Mouse (Mus musculus) ZHBTc4 (cell line): Measurements from ENCODE around the gene Klb.

ENCODE experiments used
- DNase-seq: peaks from one replicate; pipeline ENCODE4 v3.0.0-alpha.2; 2011; ENCODE audit warnings: low read depth, low spot score

Gene Klb

DNA sequence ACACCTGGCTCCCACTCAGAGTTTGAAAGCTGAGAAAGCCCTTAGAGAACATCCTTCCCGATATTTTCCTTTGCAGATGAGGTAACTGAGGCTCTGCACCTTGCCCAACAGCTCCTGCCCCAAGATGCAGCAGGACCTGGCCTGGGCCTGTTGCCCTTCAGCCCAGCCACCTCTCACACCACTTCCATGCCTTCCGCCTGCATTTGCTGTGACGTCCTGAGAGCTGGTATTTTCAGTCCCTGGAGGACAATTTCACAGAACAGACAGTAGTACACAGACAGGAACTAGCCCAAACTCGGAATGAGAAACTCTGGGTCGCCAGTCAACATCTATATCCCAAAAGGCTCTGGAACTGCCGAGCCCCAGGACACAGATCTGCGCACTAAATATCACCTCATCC lies 26.6 kb downstream of the Klb start:
- DNase-seq: no peak

DNA sequence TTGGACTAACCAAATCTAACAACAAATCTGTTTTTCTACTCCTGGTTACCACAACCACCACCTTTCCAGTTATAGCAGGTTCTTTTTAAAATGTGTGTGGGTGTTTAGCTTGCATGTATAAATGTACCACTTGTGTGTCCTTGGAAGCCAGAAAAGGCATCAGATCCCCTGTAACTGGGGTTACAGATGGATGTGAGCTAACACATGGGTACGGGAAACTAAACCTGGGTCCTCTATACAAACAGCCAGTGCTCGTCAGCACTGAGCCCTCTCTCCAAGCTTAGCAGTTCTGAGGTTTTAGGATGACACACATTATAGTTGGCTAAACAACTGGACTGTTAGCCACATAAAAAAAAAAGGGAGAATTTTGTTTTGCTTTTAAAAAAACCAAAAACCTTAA lies 37.6 kb downstream of the Klb start:
- DNase-seq: no peak

DNA sequence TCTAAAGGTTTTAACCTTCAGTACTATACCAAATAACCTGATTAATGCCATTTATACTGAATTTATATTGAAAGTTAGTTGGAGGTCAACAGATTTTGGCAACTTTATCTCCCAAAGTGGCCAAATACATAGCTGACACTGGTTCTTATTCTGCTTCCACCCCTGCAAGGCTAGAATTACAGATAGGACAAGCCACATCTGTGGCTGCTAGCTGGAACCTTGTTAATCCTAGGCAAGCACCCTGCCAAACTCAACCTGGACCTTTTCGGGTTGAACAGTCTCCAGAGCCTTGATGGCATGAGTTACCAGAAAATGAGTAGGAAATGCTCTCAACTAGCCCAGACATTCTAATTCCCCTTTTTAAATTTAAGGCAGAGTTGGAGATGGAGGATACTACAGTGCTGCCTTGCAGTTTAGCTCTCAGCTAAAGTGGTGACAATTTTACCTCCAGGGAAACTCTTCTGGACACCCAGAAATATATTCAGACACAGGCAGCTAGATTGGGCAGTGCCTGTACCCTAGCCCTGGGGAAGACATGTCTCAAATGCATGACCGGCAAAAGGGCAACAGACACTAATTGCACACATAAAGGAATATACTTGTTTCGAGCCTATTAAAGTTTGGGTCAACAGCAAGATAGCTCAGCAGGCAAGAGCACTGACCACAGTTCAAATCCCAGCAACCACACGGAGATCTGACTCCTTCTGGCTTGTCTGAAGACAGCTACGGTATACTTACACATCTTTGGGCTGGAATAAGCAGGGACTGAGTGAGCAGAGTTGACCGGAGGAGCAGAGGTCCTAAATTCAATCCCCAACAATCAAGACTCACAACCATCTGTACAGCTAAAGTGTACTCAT lies 39.1 kb downstream of the Klb start:
- DNase-seq: peak; percentile 66

DNA sequence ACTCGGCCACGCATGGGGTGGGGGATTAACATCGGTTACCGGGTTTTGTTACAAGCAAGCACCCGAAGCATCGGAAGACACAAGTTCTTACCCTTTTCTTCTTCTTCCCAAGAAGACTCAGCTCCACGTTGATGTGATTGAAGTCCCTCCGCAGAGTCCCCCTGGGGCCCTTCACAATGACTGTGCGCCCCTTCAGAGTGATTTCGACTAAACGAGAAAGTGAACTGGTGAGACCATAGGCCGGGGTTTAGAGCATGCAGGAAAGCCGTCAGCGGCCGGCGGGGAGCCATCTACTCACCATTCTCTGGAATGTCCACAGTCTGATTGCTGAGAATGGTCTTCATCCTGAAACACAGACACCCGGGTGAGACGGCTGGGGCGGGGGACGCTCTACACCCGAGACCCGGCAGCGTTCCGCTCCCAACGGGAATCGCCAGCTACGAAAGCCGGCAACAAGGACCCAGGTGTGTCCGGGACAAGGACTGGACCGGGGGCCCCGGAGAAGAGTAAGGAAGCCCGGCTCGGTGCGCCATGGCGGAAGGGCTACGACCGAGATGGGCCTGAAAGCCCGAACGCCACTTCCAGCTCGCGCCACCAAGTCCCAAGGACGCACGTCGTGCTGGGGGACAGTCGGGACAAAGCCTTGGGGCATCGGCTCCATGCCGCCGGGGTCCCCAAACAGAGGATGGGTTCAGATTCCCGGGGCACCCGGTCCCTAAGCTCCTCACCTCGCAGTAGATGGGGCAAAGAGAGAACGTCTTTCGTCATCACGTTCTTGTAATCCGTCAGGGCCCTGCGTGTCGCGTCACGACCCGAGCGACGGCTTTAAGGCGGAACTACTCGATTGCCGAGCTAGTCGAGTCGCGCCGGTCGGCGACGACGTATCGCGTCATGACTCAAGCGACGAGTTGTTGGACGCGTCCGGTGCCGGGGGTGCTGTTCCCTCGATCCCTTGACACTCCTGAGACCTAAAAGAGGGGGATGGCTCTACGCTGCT lies 42.8 kb downstream of the Klb start, which contains the start of the genes Rpl9 and Lias:
TSS of gene Rpl9 (minus strand) at position 797 of the 997 bp plus-strand sequence.
TSS of gene Lias (plus strand) at position 850 of the 997 bp plus-strand sequence.
- DNase-seq: peak; percentile 100

DNA sequence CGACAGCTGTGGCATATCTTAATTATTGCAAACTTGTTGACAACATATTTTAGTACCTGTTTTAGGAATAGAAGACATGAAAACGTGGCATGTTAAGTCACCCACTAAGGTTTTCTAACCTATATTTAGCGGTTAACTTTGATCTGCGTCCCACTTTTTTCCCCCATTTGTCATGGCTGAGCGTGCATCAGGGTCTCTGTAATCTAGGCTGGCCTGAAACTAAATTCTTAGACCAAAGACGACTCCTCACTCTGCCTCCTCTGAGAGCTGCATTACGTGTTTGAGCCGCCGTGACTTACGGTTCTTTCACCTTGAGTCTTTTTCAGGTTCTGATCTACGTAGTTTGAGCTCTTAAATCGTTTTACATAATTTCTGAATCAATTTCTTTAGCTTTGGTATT lies 43.6 kb downstream of the Klb start:
- peak; percentile 67 for DNase-seq

DNA sequence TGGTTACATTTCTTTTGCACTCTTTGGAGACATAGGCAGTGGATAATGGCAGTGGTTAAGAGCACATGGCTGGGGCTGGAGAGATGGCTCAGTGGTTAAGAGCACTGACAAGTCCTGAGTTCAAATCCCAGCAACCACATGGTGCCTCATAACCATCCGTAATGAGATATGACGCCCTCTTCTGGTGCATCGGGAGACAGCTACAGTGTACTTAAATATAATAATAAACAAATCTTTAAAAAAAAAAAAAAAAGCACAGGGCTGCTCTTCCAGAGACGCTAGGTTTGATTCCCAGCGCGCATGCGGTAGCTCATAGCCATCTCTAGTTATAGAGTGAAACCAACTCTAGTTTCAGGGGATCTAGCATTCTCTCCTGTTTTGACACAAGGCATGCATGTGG lies 46.3 kb downstream of the Klb start:
- DNase-seq: peak; percentile 26

DNA sequence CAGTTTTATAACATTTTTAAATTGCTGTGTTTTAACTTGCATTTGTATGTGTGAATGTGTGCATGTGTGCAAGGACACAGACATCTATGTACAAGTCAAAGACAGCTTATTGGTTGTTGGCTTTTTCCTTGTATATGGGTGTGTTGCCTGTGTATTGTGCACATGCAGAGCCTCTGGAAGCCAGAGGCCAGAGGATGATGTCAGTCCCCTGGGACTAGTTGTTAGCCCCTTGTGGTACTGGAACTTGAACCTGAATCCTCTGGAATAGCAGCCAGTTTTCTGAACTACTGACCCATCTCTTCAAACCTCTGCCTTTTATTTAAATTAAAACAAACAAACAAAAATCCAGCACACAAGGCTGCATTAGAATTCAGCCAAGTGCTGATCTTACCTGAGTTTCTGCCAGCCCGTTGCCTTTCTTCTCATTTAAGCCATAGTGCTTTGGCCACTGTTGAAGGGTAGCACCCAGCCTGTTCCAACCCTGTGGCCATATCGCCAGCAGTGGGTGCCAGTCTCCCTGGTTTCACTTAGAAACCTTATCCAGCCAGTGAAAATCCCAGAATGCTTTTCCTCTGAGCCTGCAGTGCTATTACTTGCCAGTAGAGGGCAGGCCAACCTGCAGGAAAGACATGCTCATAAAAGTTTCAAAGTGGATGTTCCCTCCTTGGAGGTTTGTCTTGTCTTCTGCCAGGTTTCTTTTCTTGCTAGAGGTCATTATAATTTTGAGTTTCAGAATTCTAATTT lies 53.3 kb downstream of the Klb start:
- DNase-seq: peak; percentile 88

DNA sequence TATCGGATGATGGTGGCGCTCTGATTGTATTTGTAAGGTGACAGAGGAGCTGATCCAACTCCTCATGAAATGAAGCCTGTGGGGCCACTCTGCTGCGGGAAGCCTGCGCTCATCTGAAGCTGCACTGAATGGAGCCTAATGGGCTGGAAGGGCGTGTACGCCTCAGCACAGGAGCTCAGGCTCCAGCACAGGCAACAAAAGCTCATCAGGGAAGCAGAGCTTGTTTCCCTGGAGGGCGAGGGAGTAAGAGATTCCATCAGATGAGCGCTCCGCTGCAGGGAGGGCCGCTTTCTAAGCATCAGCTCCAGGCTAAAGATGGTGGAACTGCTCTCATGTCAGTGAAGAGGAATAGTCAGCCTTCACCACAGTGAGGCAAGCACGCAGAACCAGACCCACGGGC lies 59.9 kb downstream of the Klb start:
- DNase-seq: peak; percentile 77

DNA sequence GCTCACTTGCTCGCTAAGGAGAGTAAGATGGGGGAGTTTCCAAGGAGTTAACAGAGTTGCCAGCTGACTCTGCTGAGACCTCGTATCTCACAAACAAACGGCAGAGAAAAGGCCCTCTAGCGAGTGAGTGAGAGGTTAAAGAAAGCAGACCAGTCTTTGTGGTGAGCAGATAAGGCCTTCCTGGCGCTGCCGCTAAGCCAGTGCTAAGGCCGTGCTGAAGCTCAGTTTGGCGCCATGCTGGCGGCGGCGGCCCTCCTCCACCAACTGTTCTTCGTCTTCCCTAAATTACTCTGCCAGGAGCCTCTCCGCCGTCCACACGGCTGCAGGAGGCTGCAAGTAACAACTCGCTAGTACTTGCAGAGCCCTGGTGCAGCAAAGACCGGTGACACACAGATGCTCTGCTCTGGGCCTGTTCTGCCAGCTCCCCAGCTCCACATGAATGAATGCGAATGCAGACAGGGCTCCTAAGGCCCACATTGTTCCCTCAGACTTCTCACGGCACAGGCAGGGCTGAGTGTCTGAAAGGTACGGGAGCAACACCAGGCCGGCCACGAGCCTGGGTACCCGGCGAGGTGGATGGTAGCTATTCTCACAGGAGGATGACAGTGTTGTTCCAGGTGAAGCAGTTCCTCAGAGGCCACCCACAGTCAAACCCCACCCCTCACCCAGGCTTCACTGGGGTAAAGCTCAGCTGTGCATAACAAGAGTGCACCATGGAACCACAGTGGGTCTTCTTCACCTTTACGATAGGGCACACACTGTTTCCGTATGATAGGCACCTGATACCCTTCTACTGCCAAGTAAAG lies 67.7 kb downstream of the Klb start:
- peak; percentile 67 for DNase-seq

DNA sequence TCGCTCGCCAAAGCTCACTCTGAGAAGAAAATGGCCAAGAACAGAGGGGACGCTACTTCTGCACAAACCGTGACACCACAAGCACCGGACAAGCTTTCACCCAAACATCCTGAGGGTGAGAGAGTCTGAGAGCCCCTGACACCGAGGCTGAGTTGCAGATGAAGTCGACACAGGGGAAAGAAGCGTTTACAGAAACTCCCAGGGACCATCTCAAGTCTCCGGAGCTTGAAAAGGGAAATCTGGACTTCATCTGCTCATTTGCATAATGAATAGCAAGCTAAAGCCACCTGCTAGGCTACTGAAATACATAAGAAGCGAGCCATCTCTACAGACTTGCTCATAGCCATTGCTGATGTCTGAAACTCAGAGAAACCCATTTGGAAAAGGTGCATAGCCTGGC lies 71.0 kb downstream of the Klb start:
- no peak for DNase-seq

DNA sequence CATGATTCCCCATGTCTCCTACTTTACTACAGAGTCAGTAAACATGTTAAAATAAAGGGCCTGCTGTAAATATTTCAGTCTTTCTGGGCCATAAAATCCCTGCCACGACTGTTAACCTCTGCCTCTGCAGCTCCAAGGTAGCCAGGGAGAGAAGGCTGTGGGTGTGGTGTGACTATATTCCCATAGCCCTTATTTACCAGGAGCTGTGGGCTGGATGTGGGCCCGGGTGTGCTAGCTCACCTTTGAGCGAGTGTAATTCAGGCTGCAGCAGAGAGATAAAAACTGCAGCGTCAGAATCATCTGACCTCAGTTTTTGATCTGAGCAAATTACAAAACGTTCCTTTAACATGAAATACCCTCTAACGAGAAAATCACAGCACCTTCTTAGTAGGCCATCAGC lies 72.7 kb downstream of the Klb start:
- no peak for DNase-seq

DNA sequence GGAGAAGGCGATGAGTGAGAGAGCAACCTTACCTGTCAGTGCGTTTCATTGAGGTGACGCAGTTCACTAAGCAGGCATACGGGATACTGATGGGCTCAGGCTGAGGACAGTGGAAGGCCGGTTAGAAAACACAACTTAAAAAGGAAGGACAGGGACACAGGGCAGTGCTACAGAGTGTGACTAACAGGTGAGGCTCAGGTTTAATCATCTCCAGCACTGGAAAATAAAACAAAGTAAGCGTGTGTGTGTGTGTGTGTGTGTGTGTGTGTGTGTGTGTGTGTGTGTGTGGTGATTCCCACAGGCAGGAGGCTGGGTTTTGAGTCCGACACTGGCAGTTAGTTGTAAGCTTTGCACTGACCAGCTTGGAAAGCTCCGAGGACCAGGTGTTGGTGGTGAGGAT lies 74.7 kb downstream of the Klb start:
- DNase-seq: no peak

DNA sequence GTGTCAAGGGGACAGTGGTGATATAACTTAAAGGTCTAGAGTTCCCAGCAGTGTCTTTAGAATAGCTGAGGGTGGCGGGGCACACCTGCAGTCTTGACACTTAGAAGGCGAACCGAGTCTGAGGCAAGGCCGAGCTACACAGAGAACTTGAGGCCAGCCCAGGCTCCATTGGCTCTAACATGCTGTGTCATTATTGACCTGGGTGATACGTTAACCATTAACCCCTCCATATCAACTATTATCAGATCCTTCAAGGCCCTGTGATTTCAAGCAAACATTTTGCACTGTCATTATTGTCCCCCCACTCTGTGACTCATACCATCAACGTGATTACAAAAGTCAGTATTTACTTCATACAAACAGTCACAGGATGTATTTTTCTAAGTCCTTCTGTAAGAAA lies 76.1 kb downstream of the Klb start:
- DNase-seq: no peak

DNA sequence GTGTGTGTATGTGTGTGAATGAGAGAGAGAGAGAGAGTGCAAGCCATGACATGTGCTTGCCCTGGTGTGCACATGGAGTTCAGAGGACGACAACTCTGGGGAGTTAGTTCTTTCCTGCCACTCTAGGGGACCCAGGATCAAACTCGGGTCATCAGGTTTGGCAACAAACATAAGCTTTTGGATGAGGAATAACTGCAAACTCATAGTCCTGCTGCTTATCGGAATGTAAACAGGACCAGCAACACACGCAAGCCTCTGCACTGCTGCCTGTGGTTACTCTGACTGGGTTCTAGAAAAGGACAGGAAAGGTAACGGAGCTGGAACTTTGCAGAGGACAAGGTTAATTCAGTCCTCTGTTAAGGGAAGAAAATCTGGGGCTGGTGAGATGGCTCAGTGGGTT lies 77.1 kb downstream of the Klb start:
- DNase-seq: no peak

DNA sequence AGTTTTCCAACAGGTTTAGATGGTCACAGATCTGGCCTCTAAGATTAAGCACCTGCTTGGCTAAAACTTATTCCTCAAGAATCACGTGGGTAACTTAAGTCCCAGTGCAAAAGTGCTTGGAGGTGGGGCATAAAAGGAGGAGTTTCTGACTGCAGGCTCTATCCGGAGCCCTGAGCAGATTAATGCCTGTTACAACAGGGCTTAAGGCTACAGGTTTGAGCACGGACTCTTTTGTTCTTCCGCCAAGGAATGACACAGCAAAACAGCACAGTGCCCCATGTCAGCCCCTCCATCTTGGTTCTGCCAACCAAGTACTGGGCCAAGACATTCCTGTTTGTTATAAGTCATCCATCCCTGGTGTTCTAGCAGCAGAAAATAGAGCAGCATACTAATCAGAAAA lies 80.2 kb downstream of the Klb start:
- peak; percentile 82 for DNase-seq

DNA sequence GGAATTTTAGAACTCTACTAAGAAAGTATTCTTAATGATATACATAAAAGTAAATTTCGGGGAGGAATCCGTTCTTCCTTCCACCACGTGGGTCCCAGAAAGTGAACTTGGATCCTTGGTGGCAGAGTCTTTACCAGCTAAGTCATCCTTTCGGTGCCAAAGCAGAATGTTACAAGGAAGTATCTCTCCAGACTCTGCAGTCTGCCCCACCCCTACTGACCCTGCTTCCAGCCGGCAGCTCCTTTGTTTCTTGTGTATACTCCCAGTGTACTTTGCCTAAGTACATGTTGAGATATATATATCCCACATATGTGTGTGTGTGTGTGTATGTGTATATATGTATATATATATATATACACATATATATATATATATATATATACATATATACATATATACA lies 81.3 kb downstream of the Klb start:
- DNase-seq: no peak
